Mouse (Mus musculus) stomach, postnatal 0 days (tissue): ENCODE measurements around the gene Ccdc188.

ENCODE experiments used
- CTCF ChIP-seq: IDR thresholded peaks from 2 replicates; pipeline ENCODE4 v1.5.1; 2016; ENCODE audit warnings: antibody characterized with exemption, low read depth, mild to moderate bottlenecking, moderate library complexity
- EP300 ChIP-seq: optimal IDR thresholded peaks from 2 replicates; pipeline ENCODE3; 2016; ENCODE audit warnings: antibody characterized with exemption

DNA sequence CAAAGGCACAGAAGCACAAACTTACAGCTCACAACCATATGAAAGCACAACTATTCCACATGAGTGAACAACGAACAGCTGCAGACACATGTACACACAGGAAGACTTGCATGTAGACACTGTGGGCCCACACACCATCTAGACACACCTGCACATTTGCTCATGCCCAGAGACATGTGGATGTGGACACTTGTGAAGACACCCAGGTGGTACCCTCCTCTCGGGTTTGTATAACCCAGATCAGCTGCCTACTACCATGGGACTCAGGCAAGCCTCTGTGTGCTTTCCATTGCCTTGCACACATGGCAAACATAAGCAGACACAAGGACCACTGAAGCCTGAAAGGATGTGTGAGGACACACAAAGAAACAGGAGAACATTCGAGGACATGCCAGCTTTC, 13.4 kb downstream of the Ccdc188 start:
- TF ChIP-seq CTCF, result no peak
- no peak for TF ChIP-seq EP300
